Mouse (Mus musculus) lung, adult 18-20 months (tissue): ENCODE results near the gene Tnfrsf8.
"Not testable (repeated sequence)": the region's sequence is repeated elsewhere in the genome, so short reads cannot be mapped to it uniquely, and the experiment has no call there.

Experiments
- DNase-seq, 2 experiments: peaks; one replicate each; pipeline ENCODE4 v3.0.0; 2022; ENCODE audit warnings: mixed read lengths in 2 of 2

Gene Tnfrsf8

GRCm38 (mm10) chr4:145314836-145315467, at the start of gene Tnfrsf8:
Tnfrsf8 (minus strand) TSS chr4:145315164.
- no peak for DNase-seq

GRCm38 (mm10) chr4:145361635-145362034, 46.7 kb upstream of the Tnfrsf8 start:
- DNase-seq: not testable (repeated sequence)

GRCm38 (mm10) chr4:145361065-145361464, 46.1 kb upstream of the Tnfrsf8 start:
- DNase-seq: peak; percentile 24

- no peak for DNase-seq
Observed at GRCm38 (mm10) chr4:145360567-145360966, 45.6 kb upstream of the Tnfrsf8 start.

GRCm38 (mm10) chr4:145356234-145356633, 41.3 kb upstream of the Tnfrsf8 start:
- DNase-seq: no peak

- DNase-seq: no peak
Observed at GRCm38 (mm10) chr4:145353855-145354254, 38.9 kb upstream of the Tnfrsf8 start.

GRCm38 (mm10) chr4:145344948-145345347, 30.0 kb upstream of the Tnfrsf8 start:
- no peak for DNase-seq

GRCm38 (mm10) chr4:145341879-145342809, 27.2 kb upstream of the Tnfrsf8 start:
- no peak for DNase-seq

- DNase-seq: no peak
Observed at GRCm38 (mm10) chr4:145337906-145338858, 23.2 kb upstream of the Tnfrsf8 start.

GRCm38 (mm10) chr4:145336587-145336986, 21.6 kb upstream of the Tnfrsf8 start:
- no peak for DNase-seq

GRCm38 (mm10) chr4:145336019-145336418, 21.1 kb upstream of the Tnfrsf8 start:
- DNase-seq: no peak

GRCm38 (mm10) chr4:145323631-145324030, 8.7 kb upstream of the Tnfrsf8 start:
- no peak for DNase-seq

- DNase-seq: no peak
Observed at GRCm38 (mm10) chr4:145322995-145323627, 8.1 kb upstream of the Tnfrsf8 start.

- no peak for DNase-seq
Observed at GRCm38 (mm10) chr4:145322211-145322610, 7.2 kb upstream of the Tnfrsf8 start.

GRCm38 (mm10) chr4:145320624-145321023, 5.7 kb upstream of the Tnfrsf8 start:
- DNase-seq: no peak

- DNase-seq: peak; percentile 9 to 34
Observed at GRCm38 (mm10) chr4:145319274-145320226, 4.6 kb upstream of the Tnfrsf8 start.

- no peak for DNase-seq
Observed at GRCm38 (mm10) chr4:145316708-145317107, 1.7 kb upstream of the Tnfrsf8 start.

GRCm38 (mm10) chr4:145313966-145314365, 998 bp downstream of the Tnfrsf8 start:
- no peak for DNase-seq

GRCm38 (mm10) chr4:145313256-145313655, 1.7 kb downstream of the Tnfrsf8 start:
- no peak for DNase-seq

- no peak for DNase-seq
Observed at GRCm38 (mm10) chr4:145312530-145312929, 2.4 kb downstream of the Tnfrsf8 start.

- DNase-seq: no peak
Observed at GRCm38 (mm10) chr4:145310859-145311258, 4.1 kb downstream of the Tnfrsf8 start.
